Mouse (Mus musculus) forelimb bud, embryonic 11.5 days (tissue): Measurements from ENCODE around the gene Zbtb8a.

Source experiments
- DNase-seq: peaks from one replicate; pipeline ENCODE4 v3.0.0-alpha.2; 2012; ENCODE audit warnings: low read depth, low spot score

Gene Zbtb8a

DNA sequence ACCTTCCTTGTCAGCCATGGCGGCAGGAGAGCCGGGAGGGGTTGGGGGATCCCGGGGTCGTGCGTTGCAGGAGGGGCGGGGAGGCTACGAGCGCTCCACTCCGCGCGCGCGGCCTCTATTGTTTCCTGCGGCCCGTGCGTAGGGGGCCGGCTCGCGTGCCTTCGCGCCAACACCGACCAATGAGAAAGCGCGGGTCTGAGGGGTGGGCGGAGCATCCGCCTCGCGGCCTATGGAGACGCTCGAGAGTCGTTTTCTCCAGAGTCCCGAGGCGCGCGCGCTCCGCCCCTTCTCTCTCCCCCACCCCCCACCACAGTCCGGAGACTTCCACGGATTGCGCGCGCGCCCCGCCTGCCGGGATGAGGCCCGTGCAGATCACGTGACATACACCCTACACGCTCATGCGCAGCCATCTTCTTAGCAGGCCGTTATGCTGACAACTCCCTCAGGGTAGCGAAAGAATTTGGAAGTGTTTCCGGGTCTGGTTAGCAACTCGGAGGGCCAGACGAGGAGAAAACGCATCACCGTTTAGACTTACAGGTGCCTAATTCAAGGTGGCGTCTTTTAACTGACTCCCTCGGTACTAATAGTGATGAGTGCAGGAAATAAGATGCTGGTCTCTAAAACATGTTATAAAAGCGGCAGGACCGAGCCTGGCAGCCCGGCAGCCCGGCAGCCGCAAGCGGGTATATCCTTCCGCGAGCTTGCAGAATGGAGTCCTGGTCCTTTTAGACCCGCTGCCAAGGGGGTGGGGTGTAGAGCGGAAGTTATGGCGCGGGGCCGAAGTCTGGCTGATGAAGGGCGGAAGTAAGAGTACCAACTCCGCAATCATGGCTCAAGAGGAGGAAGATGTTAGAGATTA lies 42.5 kb downstream of the Zbtb8a start, which contains the start of the genes Rbbp4 and Zbtb8os:
TSS of gene Rbbp4 (minus strand) at position 155 of the 859 bp plus-strand sequence.
TSS of gene Zbtb8os (plus strand) at position 480 of the 859 bp plus-strand sequence.
- DNase-seq: peak; percentile 99

DNA sequence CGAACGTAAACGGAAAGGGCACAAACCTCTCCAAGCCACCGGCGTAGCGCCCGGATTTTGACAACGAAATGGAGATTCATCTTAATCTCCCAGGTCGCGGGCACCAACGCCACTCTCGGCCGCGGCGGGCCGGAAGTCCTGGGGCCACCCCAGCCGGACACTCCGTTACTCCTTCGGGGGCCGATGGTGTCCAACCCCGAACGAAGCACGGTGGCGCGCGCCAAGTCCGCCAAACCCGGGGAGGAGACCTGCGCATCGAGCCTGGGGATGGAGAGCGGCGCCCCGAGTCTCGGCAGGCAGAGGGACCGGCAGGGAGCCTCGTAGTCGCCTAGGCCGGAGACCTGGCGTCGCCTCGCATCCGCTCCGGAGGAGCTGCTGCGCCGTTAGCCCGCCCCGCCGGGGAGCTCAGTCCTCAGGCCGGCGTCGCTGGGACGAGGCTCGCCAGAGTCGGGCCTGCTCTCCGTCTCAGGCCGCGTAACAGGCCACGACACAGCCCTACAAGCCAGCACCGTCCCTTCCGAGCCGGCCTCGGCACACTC lies 43.2 kb downstream of the Zbtb8a start:
- peak; percentile 27 for DNase-seq

DNA sequence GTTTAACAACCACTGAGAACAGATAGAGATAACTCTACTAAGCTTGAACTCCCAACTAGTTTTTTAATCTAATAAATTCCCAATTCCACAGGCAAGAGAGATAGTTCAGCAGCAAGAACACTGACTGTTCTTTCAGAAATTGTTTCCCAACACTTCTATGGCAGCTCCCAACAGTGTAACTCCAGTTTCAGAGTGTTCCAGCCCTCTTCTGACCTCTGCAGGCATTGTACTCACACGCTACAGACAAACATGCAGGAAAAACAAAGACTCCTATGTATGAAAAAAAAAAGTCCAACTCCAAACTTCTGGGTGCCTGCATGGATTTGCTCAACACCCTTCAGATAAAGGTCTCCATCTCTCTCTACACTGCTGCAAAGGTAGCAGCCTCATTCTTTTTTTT lies 45.1 kb downstream of the Zbtb8a start:
- DNase-seq: no peak

DNA sequence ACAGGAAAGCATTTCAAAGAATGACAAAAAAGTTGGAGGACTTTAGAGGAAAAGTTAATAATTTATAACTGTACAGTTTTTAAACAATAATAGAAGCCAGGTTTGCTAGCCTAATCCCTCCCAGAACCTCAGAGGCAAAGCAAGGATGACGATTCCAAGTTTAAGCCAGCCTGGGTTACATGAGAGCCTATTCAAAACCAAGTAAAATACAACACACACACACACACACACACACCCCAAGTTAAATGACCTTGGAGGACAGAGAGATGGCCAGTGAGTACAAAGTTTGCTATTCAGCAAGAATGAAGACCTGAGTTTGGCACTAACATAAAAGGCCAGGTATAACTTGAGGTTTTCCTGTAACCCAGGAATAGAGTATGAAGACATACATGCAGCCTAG lies 51.7 kb downstream of the Zbtb8a start:
- no peak for DNase-seq

DNA sequence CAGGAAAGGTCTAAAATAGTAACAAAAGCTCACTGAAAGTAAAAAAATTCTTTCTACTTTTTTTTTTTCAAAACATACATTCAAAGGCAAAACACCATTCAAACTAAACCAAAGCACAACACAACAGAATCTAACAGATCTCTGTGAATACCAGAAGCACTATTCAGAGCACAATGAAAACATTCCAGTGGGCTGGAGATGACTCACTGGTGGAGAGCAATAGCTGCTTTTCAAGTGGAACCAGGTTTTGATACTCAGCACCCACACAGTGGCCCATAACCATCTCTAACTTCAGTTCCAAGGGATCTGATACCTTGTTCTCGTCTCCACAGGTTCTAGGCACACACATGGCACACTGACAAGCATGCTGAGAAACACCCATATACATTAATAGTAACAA lies 53.2 kb downstream of the Zbtb8a start:
- no peak for DNase-seq

DNA sequence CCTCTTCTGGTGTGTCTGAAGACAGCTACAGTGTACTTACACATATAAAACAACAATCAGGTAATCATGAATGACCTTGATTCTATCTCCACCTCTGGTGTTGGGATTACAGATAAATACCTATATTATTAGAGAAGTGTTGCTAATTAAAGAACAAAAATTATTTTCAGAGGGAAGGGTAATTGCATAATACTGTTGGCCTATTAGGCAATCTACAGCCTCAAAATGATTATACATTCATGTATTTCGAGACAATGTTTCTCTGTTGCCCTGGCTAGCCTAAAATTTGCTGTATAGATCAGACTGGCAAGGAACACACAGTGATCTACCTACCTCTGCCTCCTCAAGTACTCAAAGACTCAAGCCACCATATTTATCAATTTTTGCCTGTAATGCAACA lies 54.4 kb downstream of the Zbtb8a start:
- no peak for DNase-seq

DNA sequence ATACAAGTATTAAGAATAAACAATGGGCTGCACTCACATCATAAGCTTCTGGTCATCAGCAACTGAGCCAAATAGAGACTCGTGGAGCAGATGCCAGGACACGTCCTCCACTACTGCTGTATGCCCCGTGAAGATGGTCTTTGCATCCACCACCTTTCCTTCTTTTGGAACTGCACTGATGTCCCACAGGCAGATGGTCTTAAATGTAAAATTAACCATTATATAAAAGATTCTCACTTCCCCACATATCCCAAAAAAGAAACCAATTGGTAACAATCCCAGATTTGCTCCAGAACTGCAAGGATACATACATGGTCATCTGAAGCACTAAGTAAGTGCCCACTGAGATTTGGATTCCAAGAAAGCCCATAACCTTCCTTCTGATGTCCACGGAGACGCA lies 55.9 kb downstream of the Zbtb8a start:
- no peak for DNase-seq

DNA sequence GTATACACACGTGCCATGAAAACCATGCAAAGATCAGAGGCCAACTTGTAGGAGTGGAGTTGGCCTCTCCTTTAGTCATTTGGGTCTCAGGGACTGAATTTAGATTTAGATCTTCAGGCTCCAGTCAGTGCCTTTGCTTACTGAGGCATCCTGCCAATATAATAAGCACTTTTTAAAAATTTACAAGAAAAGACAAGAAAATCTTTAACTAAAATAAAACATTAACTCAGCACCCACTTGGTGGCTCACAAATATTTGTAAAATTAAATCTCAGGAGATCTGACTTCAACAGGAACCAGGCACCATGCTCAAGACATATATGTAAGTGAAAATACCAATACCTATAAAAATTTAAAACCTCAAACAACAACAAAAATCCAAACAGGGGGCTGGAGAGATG lies 57.0 kb downstream of the Zbtb8a start:
- no peak for DNase-seq

DNA sequence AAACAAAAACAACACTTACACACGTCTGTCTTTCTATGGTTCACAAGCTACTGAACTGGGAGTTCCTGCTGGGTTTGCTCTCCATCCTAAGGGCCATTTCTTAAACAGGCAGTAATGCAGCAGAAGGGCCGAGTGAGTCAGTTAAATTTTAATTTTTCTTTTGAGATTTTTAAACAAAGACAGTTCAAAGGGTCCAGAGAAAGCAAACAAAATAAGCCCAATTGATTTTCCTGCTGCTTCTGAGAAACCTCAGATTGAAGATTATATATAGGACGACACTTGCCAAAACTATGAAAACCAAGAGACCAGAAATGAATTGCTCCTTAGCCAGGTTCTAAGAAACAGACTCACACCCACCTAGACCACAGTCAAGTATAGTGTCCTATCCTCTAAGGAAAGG lies 64.0 kb downstream of the Zbtb8a start:
- no peak for DNase-seq

DNA sequence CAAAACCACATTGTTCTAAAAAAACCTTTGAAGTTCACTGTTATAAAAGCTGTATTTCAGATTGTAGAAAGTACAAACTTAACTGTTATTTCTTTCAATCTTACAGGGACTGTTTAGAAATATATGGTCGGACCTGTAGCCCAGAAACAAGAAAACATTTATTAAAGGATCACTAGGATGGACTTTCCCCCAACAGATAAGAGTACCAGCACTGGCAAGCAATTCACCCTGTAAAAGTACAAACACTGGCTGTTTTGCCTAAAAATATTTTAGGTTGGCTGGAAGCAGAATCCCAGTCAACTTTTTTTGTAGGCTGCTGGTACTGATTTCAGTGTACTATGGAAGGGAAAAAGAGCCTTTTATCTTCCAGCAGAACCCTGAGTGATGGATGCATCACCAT lies 70.0 kb downstream of the Zbtb8a start:
- no peak for DNase-seq

DNA sequence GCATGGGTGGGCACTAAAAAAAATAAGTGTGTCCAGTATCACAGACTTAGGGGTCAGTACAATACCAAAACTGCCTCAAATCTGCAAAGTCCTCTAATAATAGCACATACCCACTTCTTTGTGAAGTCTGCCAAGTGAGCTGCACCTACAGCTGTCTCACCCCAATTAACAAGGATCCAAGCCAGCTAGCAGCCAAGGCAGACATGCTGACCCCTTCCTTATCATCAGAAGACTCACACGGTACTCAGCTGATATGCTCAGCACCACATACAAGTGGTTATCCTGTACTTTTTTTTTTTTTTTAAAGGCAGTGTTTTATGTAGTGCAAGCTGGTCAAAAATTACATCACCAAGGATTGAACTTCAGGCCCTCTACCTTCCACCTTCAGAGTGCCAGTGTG lies 73.6 kb downstream of the Zbtb8a start:
- DNase-seq: no peak

DNA sequence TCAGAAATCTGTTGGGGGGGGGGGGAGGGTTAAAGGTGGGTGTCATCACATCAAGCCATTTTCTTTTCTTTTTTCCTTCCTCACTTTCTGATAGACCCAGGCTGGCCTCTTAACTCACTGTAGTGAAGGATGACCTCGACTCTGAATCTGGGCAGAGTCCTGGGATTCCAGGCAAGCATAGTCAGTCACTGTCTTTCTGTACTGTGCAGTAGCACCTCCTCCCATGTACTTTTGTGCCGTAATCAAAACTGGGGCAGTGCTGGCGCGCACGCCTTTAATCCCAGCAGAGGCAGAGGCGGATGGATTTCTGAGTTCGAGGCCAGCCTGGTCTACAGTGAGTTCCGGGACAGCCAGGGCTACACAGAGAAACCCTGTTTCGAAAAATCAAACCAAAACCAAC lies 74.1 kb downstream of the Zbtb8a start:
- DNase-seq: no peak
